Mouse (Mus musculus): ENCODE data around the gene Nthl1. TPM values are rescaled to one million over a fixed set of nuclear protein-coding genes. Genes with fewer than 3 reads are reported as not detected.
"Not testable (repeated sequence)": the region's sequence is repeated elsewhere in the genome, so short reads cannot be mapped to it uniquely, and the experiment has no call there.

Gene Nthl1
- polyA plus RNA-seq, 1 experiment, result 9.8 TPM

GRCm38 (mm10) chr17:24650766-24651165 lies 18.3 kb downstream of the Nthl1 start:
- Histone ChIP-seq H3K4me1 (replicated peaks; ENCODE audit: control insufficient read depth, insufficient read depth, low read length) (peaks cover 12% of the 10 kb centered on the region), H3K27me3 (ENCODE audit: control insufficient read depth, insufficient read depth, low read length) (no peaks in the 10 kb centered on the region; the same call in 1 of the 2 replicates), H3K4me3 (ENCODE audit: control insufficient read depth, insufficient read depth, low read length) (no peak overlapping the region), H3K36me3 (ENCODE audit: control insufficient read depth, insufficient read depth, low read length) (no peaks in the 10 kb centered on the region), H3K27ac (ENCODE audit: control insufficient read depth, insufficient read depth, low read length) (no peak overlapping the region)
- no peak for TF ChIP-seq POLR2A (IDR thresholded peaks at IDR 0.05; ENCODE audit: control insufficient read depth, extremely low read depth, insufficient read depth, low read length, poor library complexity)
- no peak for TF ChIP-seq CTCF (IDR thresholded peaks at IDR 0.05; ENCODE audit: borderline replicate concordance, control insufficient read depth, extremely low read depth, insufficient read depth, low read length, poor library complexity)
- 90% methylated on average over 4 of the region's 4 CpGs for WGBS
- DNase-seq, result no peak

DNA sequence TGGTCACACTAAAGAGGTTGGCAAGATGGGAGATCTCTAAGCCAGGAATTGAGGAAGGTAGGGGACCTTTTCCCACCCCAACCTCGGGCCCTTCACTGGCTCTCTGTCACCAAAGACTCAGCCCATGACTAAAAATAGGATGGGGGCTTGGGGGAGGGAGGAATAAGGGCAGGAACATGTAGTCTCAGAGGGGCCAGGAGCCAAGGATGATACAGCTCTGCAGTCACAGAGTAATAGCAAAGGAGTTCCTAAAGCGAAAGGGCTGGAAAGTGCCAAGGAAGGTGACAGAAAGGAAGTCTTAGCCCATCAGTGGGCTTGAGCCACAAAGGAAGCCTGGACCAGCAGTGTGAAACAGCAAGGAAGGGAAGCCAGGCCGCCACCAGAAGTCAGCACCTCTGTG lies 19.4 kb downstream of the Nthl1 start:
- H3K36me3 ChIP-seq (ENCODE audit: control insufficient read depth, insufficient read depth, low read length), result no peaks in the 10 kb centered on the region
- H3K27me3 ChIP-seq (ENCODE audit: control insufficient read depth, insufficient read depth, low read length), result no peaks in the 10 kb centered on the region; the same call in 1 of the 2 replicates
- no peak overlapping the region for H3K4me3 ChIP-seq (ENCODE audit: control insufficient read depth, insufficient read depth, low read length)
- DNase-seq, result no peak
- TF ChIP-seq POLR2A (IDR thresholded peaks at IDR 0.05; ENCODE audit: control insufficient read depth, extremely low read depth, insufficient read depth, low read length, poor library complexity) (no peak), CTCF (IDR thresholded peaks at IDR 0.05; ENCODE audit: borderline replicate concordance, control insufficient read depth, extremely low read depth, insufficient read depth, low read length, poor library complexity) (no peak)
- H3K27ac ChIP-seq (ENCODE audit: control insufficient read depth, insufficient read depth, low read length), result no peak overlapping the region
- 58% methylated on average over 3 of the region's 3 CpGs for WGBS
- H3K4me1 ChIP-seq (replicated peaks; ENCODE audit: control insufficient read depth, insufficient read depth, low read length), result peaks cover 12% of the 10 kb centered on the region

DNA sequence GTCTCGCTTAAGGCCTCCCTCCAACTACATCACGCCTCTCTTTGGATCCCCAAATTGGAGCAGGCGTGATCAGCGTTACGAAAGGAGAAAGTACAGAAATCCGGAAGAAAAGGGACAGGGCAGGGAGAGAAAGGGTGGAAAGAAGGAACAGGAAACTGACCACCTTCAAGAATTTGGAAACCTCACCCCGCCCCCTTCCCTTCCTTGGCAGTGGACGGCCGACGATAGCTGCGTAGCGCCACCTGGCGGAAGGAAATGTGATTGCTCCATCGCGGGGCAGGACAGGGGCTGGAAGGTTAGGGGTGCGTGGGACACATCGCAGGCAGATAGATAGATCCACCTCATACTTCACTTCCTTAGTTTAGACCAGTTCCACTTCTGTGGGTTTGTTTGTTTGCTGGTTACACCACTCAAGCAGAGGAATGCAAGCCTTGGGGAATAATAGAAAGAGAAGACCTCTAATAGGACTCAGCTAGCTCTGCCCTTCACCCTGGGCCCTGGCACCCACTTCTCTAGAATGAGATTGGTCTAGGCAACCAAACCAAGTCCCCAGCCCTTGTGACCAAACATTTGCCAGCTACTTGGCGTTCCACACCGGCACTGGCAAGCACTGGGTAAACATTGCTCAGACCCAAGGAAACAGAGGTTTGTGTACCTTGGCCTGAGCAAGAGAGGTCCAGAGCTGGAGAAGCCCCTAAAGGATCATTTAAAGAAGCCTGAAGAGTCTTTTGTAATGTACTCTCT lies 21.7 kb downstream of the Nthl1 start:
- no peak for TF ChIP-seq POLR2A (IDR thresholded peaks at IDR 0.05; ENCODE audit: control insufficient read depth, extremely low read depth, insufficient read depth, low read length, poor library complexity)
- TF ChIP-seq CTCF (IDR thresholded peaks at IDR 0.05; ENCODE audit: borderline replicate concordance, control insufficient read depth, extremely low read depth, insufficient read depth, low read length, poor library complexity), result peak; percentile 98
- H3K4me3 ChIP-seq (ENCODE audit: control insufficient read depth, insufficient read depth, low read length), result no peak overlapping the region

GRCm38 (mm10) chr17:24654969-24655368 lies 22.5 kb downstream of the Nthl1 start:
- H3K27ac ChIP-seq (ENCODE audit: control insufficient read depth, insufficient read depth, low read length), result no peak overlapping the region
- DNase-seq, result no peak
- TF ChIP-seq POLR2A (IDR thresholded peaks at IDR 0.05; ENCODE audit: control insufficient read depth, extremely low read depth, insufficient read depth, low read length, poor library complexity) (no peak), CTCF (IDR thresholded peaks at IDR 0.05; ENCODE audit: borderline replicate concordance, control insufficient read depth, extremely low read depth, insufficient read depth, low read length, poor library complexity) (no peak)
- H3K27me3 ChIP-seq (ENCODE audit: control insufficient read depth, insufficient read depth, low read length), result peaks cover 10% of the 10 kb centered on the region; the same call in 1 of the 2 replicates
- H3K4me3 ChIP-seq (ENCODE audit: control insufficient read depth, insufficient read depth, low read length), result no peak overlapping the region
- H3K4me1 ChIP-seq (replicated peaks; ENCODE audit: control insufficient read depth, insufficient read depth, low read length), result peaks cover 14% of the 10 kb centered on the region; the same call in 1 of the 2 replicates
- H3K36me3 ChIP-seq (ENCODE audit: control insufficient read depth, insufficient read depth, low read length), result no peaks in the 10 kb centered on the region
- WGBS, result 86% methylated on average over 4 of the region's 4 CpGs

More for the DNA sequence above, 21.7 kb downstream of the Nthl1 start:
- Histone ChIP-seq H3K36me3 (ENCODE audit: control insufficient read depth, insufficient read depth, low read length) (no peaks in the 10 kb centered on the region), H3K4me1 (replicated peaks; ENCODE audit: control insufficient read depth, insufficient read depth, low read length) (peaks cover 20% of the 10 kb centered on the region), H3K27me3 (ENCODE audit: control insufficient read depth, insufficient read depth, low read length) (peaks cover 10% of the 10 kb centered on the region; the same call in 1 of the 2 replicates), H3K27ac (ENCODE audit: control insufficient read depth, insufficient read depth, low read length) (no peak overlapping the region)
- WGBS, result 14% methylated on average over 19 of the region's 19 CpGs
- peak; percentile 73 for DNase-seq

DNA sequence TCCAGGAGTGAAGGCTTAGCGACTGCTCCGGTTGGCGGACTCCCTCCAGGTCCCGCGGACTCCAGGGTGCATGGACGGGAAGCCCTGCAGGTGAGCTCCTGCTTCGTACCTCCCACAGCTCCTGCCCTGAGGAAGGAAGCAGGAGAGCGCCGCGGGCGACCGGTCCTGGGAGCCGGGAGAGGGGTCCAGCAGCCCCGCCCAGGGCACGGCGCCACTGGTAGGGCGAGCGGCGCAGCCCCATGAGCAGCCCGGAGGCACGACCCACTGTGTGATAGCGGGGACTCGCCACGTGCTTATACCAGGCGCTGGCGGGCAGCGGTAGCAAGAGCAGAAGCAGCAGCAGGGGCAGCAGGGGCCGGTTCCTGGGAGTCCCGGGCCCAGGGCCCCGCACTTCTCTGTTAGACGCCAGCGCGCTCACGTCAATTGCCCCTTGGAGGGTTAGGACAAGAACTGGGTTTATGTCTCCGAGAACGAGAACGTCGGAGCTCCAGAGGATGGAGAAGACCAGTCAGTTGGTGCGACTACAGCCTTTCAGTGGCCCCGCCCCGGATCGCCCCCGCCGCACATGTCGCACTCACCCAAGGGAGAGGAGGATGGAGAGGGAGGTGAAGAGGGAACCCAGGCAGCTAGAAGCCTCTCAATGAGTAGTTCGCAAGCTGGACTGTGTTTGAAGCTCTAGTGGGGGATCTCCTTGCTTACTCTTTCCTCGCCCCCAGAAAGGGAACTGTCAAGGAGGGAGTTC lies 25.7 kb downstream of the Nthl1 start, which contains the start of gene Npw:
Gene Npw, minus strand, starts transcription at position 441 of the 742 bp plus-strand sequence.
- H3K27ac ChIP-seq (ENCODE audit: control insufficient read depth, insufficient read depth, low read length), result no peak within 1 kb of the TSS
- H3K36me3 ChIP-seq (ENCODE audit: control insufficient read depth, insufficient read depth, low read length), result no peaks in the 10 kb centered on the region
- DNase-seq, result no peak
- 5% methylated on average over 47 of the region's 47 CpGs for WGBS
- TF ChIP-seq CTCF (IDR thresholded peaks at IDR 0.05; ENCODE audit: borderline replicate concordance, control insufficient read depth, extremely low read depth, insufficient read depth, low read length, poor library complexity) (no peak), POLR2A (IDR thresholded peaks at IDR 0.05; ENCODE audit: control insufficient read depth, extremely low read depth, insufficient read depth, low read length, poor library complexity) (no peak)
- H3K4me1 ChIP-seq (replicated peaks; ENCODE audit: control insufficient read depth, insufficient read depth, low read length), result peaks cover 9% of the 10 kb centered on the region; the same call in 1 of the 2 replicates
- no peak within 1 kb of the TSS for H3K4me3 ChIP-seq (ENCODE audit: control insufficient read depth, insufficient read depth, low read length)
- peaks cover 10% of the 10 kb centered on the region; the same call in 1 of the 2 replicates for H3K27me3 ChIP-seq (ENCODE audit: control insufficient read depth, insufficient read depth, low read length)

GRCm38 (mm10) chr17:24667011-24667410 lies 34.5 kb downstream of the Nthl1 start:
- not testable (repeated sequence) for H3K36me3 ChIP-seq (ENCODE audit: control insufficient read depth, insufficient read depth, low read length); DNase-seq; H3K27ac ChIP-seq (ENCODE audit: control insufficient read depth, insufficient read depth, low read length); H3K27me3 ChIP-seq (ENCODE audit: control insufficient read depth, insufficient read depth, low read length); H3K4me3 ChIP-seq (ENCODE audit: control insufficient read depth, insufficient read depth, low read length)
- 78% methylated on average over 7 of the region's 7 CpGs for WGBS
- H3K4me1 ChIP-seq (replicated peaks; ENCODE audit: control insufficient read depth, insufficient read depth, low read length), result peaks cover 17% of the 10 kb centered on the region

All from thymus, adult 2 months (tissue).